8 mouse cellular contexts compared by ENCODE assay signal in genomic region chr4:108578840-108579742, GRCm38 (mm10). TPM values are rescaled to one million over a fixed set of nuclear protein-coding genes. Genes with fewer than 3 reads are reported as not detected.
A peak's percentile ranks its signal among the peaks of the same experiment; 100 is the strongest.
DNase-seq lines count a peak whose midpoint lies in the region; ATAC-seq and TF ChIP-seq lines count a peak whose summit lies in the region.

Prpf38a (minus strand) TSS chr4:108579336.
Orc1 (plus strand) TSS chr4:108579423.

- peaks cover 31% of the 10 kb centered on the region for H3K4me1 ChIP-seq in hindbrain, embryonic 10.5 days (replicated peaks)
- H3K4me1 ChIP-seq in lung, postnatal 0 days (ENCODE audit: insufficient read depth, low read depth, low read length), result no peaks in the 10 kb centered on the region

- H3K9ac ChIP-seq in lung, postnatal 0 days (replicated peaks; ENCODE audit: low read depth), result peak within 1 kb of the TSS; percentile 46

- no peak for TF ChIP-seq EP300 in lung, postnatal 0 days (IDR thresholded peaks at IDR 0.05)

- TF ChIP-seq CTCF in lung, postnatal 0 days (IDR thresholded peaks at IDR 0.05), result no peak

- H3K4me3 ChIP-seq in hindbrain, embryonic 10.5 days, result peak within 1 kb of the TSS; percentile 84
- peak within 1 kb of the TSS; percentile 66 for H3K4me3 ChIP-seq in lung, postnatal 0 days (ENCODE audit: low read depth, low read length)

- DNase-seq in MN1 (ENCODE audit: low spot score), result peak; percentile 94
- DNase-seq in cerebellum, adult 9-10 months, result peak; percentile 95
- DNase-seq in hindbrain, embryonic 10.5 days (ENCODE audit: low spot score), result peak; percentile 98
- peak; percentile 96 for DNase-seq in layer of hippocampus, adult 9-11 months
- peak; percentile 97 for DNase-seq in lung, postnatal 0 days (ENCODE audit: low spot score)
- DNase-seq in ovary, postnatal 14 days (ENCODE audit: low spot score), result peak; percentile 96
- peak; percentile 98 for DNase-seq in thymus, postnatal 14 days

- H3K27me3 ChIP-seq in hindbrain, embryonic 10.5 days (ENCODE audit: insufficient read depth, poor library complexity, severe bottlenecking), result no peaks in the 10 kb centered on the region
- no peaks in the 10 kb centered on the region for H3K27me3 ChIP-seq in lung, postnatal 0 days (replicated peaks; ENCODE audit: insufficient read depth, low read length)

- WGBS in hindbrain, embryonic 10.5 days, result under 1% methylated on average over 64 of the region's 64 CpGs
- WGBS in lung, postnatal 0 days, result under 1% methylated on average over 64 of the region's 64 CpGs

- peak; percentile 100 for ATAC-seq in frontal cortex, adult (ENCODE audit: low TSS enrichment)
- ATAC-seq in lung, postnatal 0 days, result peak; percentile 100

- H3K4me2 ChIP-seq in lung, postnatal 0 days (replicated peaks; ENCODE audit: low read depth, low read length), result peak within 1 kb of the TSS; percentile 79

- H3K27ac ChIP-seq in hindbrain, embryonic 10.5 days, result peak within 1 kb of the TSS; percentile 89
- peak within 1 kb of the TSS; percentile 75 for H3K27ac ChIP-seq in lung, postnatal 0 days (ENCODE audit: low read length)

- H3K9me3 ChIP-seq in hindbrain, embryonic 10.5 days, result no peaks in the 10 kb centered on the region
- no peaks in the 10 kb centered on the region for H3K9me3 ChIP-seq in lung, postnatal 0 days (ENCODE audit: low read length)

- peaks cover 55% of the 10 kb centered on the region for H3K36me3 ChIP-seq in hindbrain, embryonic 10.5 days
- H3K36me3 ChIP-seq in lung, postnatal 0 days (ENCODE audit: insufficient read depth, low read length), result no peaks in the 10 kb centered on the region

RNA-seq across cellular contexts. Expression of gene Prpf38a, which starts in this region (rescaled TPM):
- polyA plus RNA-seq in hindbrain, embryonic 10.5 days (2016; fragmentation: Nextera tagmentation; extraction: Ambion mirVana), result 101 and 117 TPM in 2 replicates
- 40.4 and 42.1 TPM in 2 replicates for polyA plus RNA-seq in lung, postnatal 0 days (2015; fragmentation: Nextera tagmentation; extraction: Ambion mirVana)

RNA-seq across cellular contexts. Expression of gene Orc1, which starts in this region (rescaled TPM):
- 14.4 and 22.2 TPM in 2 replicates for polyA plus RNA-seq in hindbrain, embryonic 10.5 days (2016; fragmentation: Nextera tagmentation; extraction: Ambion mirVana)
- 0.83 and 1.0 TPM in 2 replicates for polyA plus RNA-seq in lung, postnatal 0 days (2015; fragmentation: Nextera tagmentation; extraction: Ambion mirVana)

Comparison
In these comparisons a context has a peak if more than half of its experiments do, and no peak if none do; other contexts are left out.
1. Peak in every context shown above with its lines: DNase-seq, ATAC-seq, H3K4me3 ChIP-seq and H3K27ac ChIP-seq.